Mouse (Mus musculus) G1E (cell line): ENCODE data around the gene Elf3. TPM values are rescaled to one million over a fixed set of nuclear protein-coding genes. Genes with fewer than 3 reads are reported as not detected.

ENCODE experiments used
- ATAC-seq: 2 replicates; pipeline ENCODE4 v1.8.0; 2016; ENCODE audit warnings: mild to moderate bottlenecking; ENCODE audit not compliant: insufficient number of reproducible peaks, poor library complexity, low FRiP score, severe bottlenecking; ENCODE audit errors: extremely low read depth
- DNase-seq: peaks from one replicate; pipeline ENCODE4 v3.0.0; 2012; ENCODE audit warnings: low spot score
- H3K27me3 ChIP-seq: 2 replicates; pipeline ENCODE4 v1.6.1; 2012; ENCODE audit warnings: mild to moderate bottlenecking, low read length, inconsistent platforms; ENCODE audit not compliant: insufficient read depth
- H3K36me3 ChIP-seq: replicated peaks from 2 replicates; pipeline ENCODE3; 2012; ENCODE audit warnings: mild to moderate bottlenecking, inconsistent platforms
- H3K4me1 ChIP-seq: 2 replicates; pipeline ENCODE4 v1.6.1; 2012; ENCODE audit warnings: low read depth, low read length, inconsistent platforms, mixed read lengths; ENCODE audit not compliant: insufficient read depth
- H3K4me3 ChIP-seq: 2 replicates; pipeline ENCODE4 v1.5.1; 2012; ENCODE audit warnings: low read depth, mild to moderate bottlenecking, inconsistent platforms, low read length, moderate library complexity, mixed read lengths
- H3K9me3 ChIP-seq: replicated peaks from 2 replicates; pipeline ENCODE4 v1.6.1; 2012; ENCODE audit warnings: inconsistent platforms
- CTCF ChIP-seq: IDR thresholded peaks from 2 replicates; pipeline ENCODE4 v1.5.1; 2012; ENCODE audit warnings: low read depth, low read length, inconsistent platforms, mixed read lengths
- GATA1 ChIP-seq: IDR thresholded peaks from 2 replicates; pipeline ENCODE4 v1.6.1; 2012; ENCODE audit warnings: borderline replicate concordance, low read length, inconsistent platforms, mixed read lengths
- GATA2 ChIP-seq: IDR thresholded peaks from 2 replicates; pipeline ENCODE4 v1.6.1; 2012; ENCODE audit warnings: low read depth, low read length, inconsistent platforms, borderline replicate concordance
- POLR2AphosphoS5 ChIP-seq: IDR thresholded peaks from 2 replicates; pipeline ENCODE4 v1.6.1; 2012; ENCODE audit warnings: low read depth, low read length, inconsistent platforms; ENCODE audit not compliant: insufficient replicate concordance
- TAL1 ChIP-seq: conservative IDR thresholded peaks from 2 replicates; pipeline ENCODE4 v1.6.1; 2012; ENCODE audit warnings: low read depth, low read length, inconsistent platforms, mixed read lengths
- polyA plus RNA-seq: library from polyadenylated mRNA; stranded (reverse); fragments of >175 nt; gene quantifications from 2 replicates; pipeline ENCODE4 v1.2.3, GENCODE M21; 2012
- total RNA-seq, 2 experiments: library from RNA; stranded (forward) in 1 of 2; stranded (reverse) in 1 of 2; fragments of 200-1000 nt in 1 of 2; fragments of >200 nt in 1 of 2; fragmentation: Nextera tagmentation in 1 of 2; gene quantifications; 2 replicates each; pipeline ENCODE4 v1.2.3; 2014 to 2017

Elf3 gene
- total RNA-seq (2014; fragmentation: Nextera tagmentation) (not detected in 2 replicates), total RNA-seq (2017) (0.12 TPM in 1 of 2 replicates, not detected in the other), polyA plus RNA-seq (not detected in 2 replicates)

- no peak for TF ChIP-seq CTCF
- TF ChIP-seq POLR2AphosphoS5: no peak
- TF ChIP-seq GATA1: no peak
- TF ChIP-seq TAL1: no peak
- TF ChIP-seq GATA2: no peak
- peaks cover 64% of the 10 kb centered on the region for H3K27me3 ChIP-seq
- DNase-seq: no peak
- no peak for ATAC-seq
- H3K4me1 ChIP-seq: peaks cover 4% of the 10 kb centered on the region
- H3K36me3 ChIP-seq: no peaks in the 10 kb centered on the region
- no peaks in the 10 kb centered on the region for H3K9me3 ChIP-seq
- H3K4me3 ChIP-seq: no peak within 1 kb of the TSS; the same call in 1 of the 2 replicates
These were observed at the start of gene Elf3 for GRCm38 (mm10) chr1:135258380-135259127. Elf3 (minus strand) TSS chr1:135258568.

GRCm38 (mm10) chr1:135290908-135291307, 32.5 kb upstream of the Elf3 start:
- Histone ChIP-seq H3K4me3 (no peak overlapping the region), H3K36me3 (peaks cover 17% of the 10 kb centered on the region), H3K27me3 (peaks cover 5% of the 10 kb centered on the region), H3K4me1 (no peaks in the 10 kb centered on the region), H3K9me3 (no peaks in the 10 kb centered on the region)
- ATAC-seq (no peak), DNase-seq (no peak)
- TF ChIP-seq GATA2 (no peak), TAL1 (no peak), POLR2AphosphoS5 (no peak), CTCF (no peak), GATA1 (no peak)

DNA sequence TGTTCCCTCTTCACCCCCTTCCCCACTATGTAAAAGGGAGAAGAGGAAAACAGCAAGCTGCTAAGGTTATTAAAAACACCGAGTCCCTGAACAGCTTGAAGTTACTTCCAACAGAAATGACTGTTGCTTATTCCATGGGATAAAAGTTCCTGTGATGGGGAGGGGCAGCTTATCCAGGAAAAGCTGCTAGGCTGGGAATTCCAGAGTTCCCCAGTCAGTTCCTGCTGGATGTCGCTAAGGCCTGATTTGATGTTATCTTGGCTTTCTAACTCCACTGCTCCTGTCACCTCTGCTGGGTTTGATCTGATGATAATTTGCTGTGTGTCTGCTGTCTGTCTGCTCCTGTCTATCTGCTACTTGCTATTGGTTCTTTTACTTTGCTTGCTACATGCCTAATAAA, 27.9 kb upstream of the Elf3 start:
- ATAC-seq (no peak), DNase-seq (no peak)
- Histone ChIP-seq H3K27me3 (peaks cover 25% of the 10 kb centered on the region), H3K4me3 (no peak overlapping the region), H3K36me3 (no peaks in the 10 kb centered on the region), H3K9me3 (peaks cover 3% of the 10 kb centered on the region; the same call in 1 of the 2 replicates), H3K4me1 (peaks cover 8% of the 10 kb centered on the region; the same call in 1 of the 2 replicates)
- no peak for TF ChIP-seq POLR2AphosphoS5
- no peak for TF ChIP-seq CTCF
- no peak for TF ChIP-seq GATA1
- no peak for TF ChIP-seq GATA2
- no peak for TF ChIP-seq TAL1

DNA sequence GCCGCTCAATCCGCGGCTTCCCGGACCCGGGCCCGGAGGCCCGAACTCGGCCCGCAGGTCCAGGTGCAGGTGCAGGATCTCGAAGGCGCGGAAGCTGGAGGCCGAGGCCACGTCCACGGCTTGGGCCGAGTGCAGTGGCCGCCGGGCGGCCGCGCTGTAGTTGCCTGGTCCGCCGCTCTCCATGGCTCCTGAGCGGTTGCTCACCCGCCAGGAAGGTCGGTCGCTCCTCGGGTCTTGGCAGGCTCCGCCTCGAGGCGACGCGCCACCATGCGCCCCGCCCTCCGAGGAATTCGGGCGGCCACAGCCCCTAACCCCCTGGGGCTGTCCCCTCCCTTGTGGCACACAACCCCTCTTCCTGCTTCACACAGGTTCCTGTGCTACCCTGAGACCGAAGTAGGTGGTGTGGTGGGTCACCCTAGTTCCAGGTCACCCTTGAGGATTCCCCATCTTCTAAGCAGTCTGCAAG, 25.5 kb upstream of the Elf3 start, which contains the start of gene Rnpep:
Rnpep (minus strand) TSS at position 259 of the 466 bp plus-strand sequence.
- no peak for DNase-seq
- TF ChIP-seq TAL1: no peak
- TF ChIP-seq GATA2: no peak
- TF ChIP-seq GATA1: no peak
- TF ChIP-seq CTCF: no peak
- TF ChIP-seq POLR2AphosphoS5: no peak
- ATAC-seq: no peak

GRCm38 (mm10) chr1:135283287-135283825, 25.0 kb upstream of the Elf3 start:
- no peak for DNase-seq
- Histone ChIP-seq H3K9me3 (peaks cover 3% of the 10 kb centered on the region; the same call in 1 of the 2 replicates), H3K36me3 (no peaks in the 10 kb centered on the region), H3K4me1 (peaks cover 8% of the 10 kb centered on the region; the same call in 1 of the 2 replicates), H3K4me3 (0 out of 2 replicates have a peak overlapping the region, but pooled peaks have one; percentile 25), H3K27me3 (peaks cover 28% of the 10 kb centered on the region)
- ATAC-seq: no peak
- TF ChIP-seq TAL1: no peak
- no peak for TF ChIP-seq POLR2AphosphoS5
- TF ChIP-seq CTCF: no peak
- TF ChIP-seq GATA2: no peak
- TF ChIP-seq GATA1: no peak

More for the DNA sequence above, 25.5 kb upstream of the Elf3 start, which contains the start of gene Rnpep:
- Histone ChIP-seq H3K27me3 (peaks cover 28% of the 10 kb centered on the region), H3K4me3 (peak within 1 kb of the TSS; percentile 25; the same call in 1 of the 2 replicates), H3K36me3 (no peaks in the 10 kb centered on the region), H3K9me3 (peaks cover 3% of the 10 kb centered on the region; the same call in 1 of the 2 replicates), H3K4me1 (peaks cover 8% of the 10 kb centered on the region; the same call in 1 of the 2 replicates)

DNA sequence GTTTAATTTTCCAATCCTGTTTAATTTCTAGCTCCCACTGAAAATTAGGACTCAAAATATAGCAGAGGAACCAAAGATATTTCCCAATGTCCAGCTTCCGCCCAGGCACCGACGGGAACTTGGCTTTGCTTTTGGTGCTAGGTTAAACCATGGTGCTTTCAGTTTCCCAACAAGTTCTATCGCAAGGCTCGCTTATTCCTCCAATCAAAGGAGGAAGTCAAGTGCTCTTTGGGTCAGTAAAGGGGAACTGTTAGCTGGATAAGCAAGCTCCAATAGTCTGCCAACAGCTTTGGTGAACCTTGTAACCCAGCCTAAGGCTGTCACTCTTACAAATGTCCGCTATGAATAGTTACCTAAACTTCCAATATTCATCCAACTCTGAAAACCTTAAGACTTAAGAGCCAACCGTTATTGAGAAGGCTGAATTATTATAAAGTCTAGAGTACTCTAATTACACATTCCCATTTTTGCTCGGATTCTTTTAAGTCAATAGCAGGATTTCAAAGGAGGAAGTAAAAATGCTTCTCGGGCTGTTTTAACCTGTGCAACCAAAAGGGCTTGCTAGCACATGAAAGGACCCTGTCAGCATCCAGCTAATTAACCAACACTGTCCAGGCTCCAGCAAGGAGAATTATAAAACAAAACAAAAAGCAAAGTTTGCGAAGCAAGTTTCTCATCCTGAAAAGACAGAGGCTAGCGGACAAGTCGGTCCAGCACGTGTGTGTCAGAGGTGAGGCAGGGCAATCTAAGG, 24.3 kb upstream of the Elf3 start:
- Histone ChIP-seq H3K27me3 (peaks cover 28% of the 10 kb centered on the region), H3K36me3 (no peaks in the 10 kb centered on the region), H3K4me3 (no peak overlapping the region), H3K9me3 (peaks cover 3% of the 10 kb centered on the region; the same call in 1 of the 2 replicates), H3K4me1 (peaks cover 8% of the 10 kb centered on the region; the same call in 1 of the 2 replicates)
- TF ChIP-seq POLR2AphosphoS5 (no peak), GATA1 (no peak), CTCF (no peak), GATA2 (no peak), TAL1 (no peak)
- DNase-seq (no peak), ATAC-seq (no peak)
